In genomic region chr1:78724458-78725190, GRCm38 (mm10) we compare ENCODE assay signal across 8 mouse cellular contexts.
DNase-seq lines count a peak whose midpoint lies in the region; ATAC-seq lines count a peak whose summit lies in the region.

No protein-coding gene starts in this region.

- 15% methylated on average over 17 of the region's 17 CpGs for WGBS in hindbrain, embryonic 15.5 days

- H3K36me3 ChIP-seq in hindbrain, embryonic 15.5 days: no peaks in the 10 kb centered on the region
- no peaks in the 10 kb centered on the region for H3K36me3 ChIP-seq in megakaryocyte, embryonic 14.5 days (replicated peaks; ENCODE audit: low read length)

- peaks cover 23% of the 10 kb centered on the region for H3K4me1 ChIP-seq in hindbrain, embryonic 15.5 days (replicated peaks)
- H3K4me1 ChIP-seq in megakaryocyte, embryonic 14.5 days: peaks cover 30% of the 10 kb centered on the region

- peak; percentile 89 for ATAC-seq in hindbrain, embryonic 15.5 days (ENCODE audit: low FRiP score, low read depth)

- H3K27me3 ChIP-seq in hindbrain, embryonic 15.5 days: no peaks in the 10 kb centered on the region
- peaks cover 10% of the 10 kb centered on the region for H3K27me3 ChIP-seq in megakaryocyte, embryonic 14.5 days (replicated peaks)

- no peak overlapping the region for H3K4me3 ChIP-seq in hindbrain, embryonic 15.5 days
- H3K4me3 ChIP-seq in megakaryocyte, embryonic 14.5 days (replicated peaks): peak overlapping the region; percentile 11

- no peak overlapping the region for H3K9ac ChIP-seq in hindbrain, embryonic 15.5 days

- DNase-seq in Muller cell, postnatal 12 days (ENCODE audit: inconsistent ontology term): peak; percentile 75
- DNase-seq in cerebellum, adult 18-20 months: peak; percentile 83 to 89
- DNase-seq in forelimb bud, embryonic 11.5 days (ENCODE audit: low read depth, low spot score): peak; percentile 88
- DNase-seq in layer of hippocampus, postnatal 25 days (ENCODE audit: extremely low spot score in 1 of 2, low spot score in 1 of 2): peak; percentile 72 to 86
- peak; percentile 86 to 94 for DNase-seq in right cerebral cortex, adult 2 months (ENCODE audit: low spot score in 2 of 2)
- DNase-seq in urinary bladder, postnatal 36 days (ENCODE audit: low spot score in 2 of 2): peak; percentile 69 to 79

- H3K4me2 ChIP-seq in hindbrain, embryonic 15.5 days: peak overlapping the region; percentile 38

- peak overlapping the region; percentile 59 for H3K27ac ChIP-seq in hindbrain, embryonic 15.5 days (replicated peaks)

- no peaks in the 10 kb centered on the region for H3K9me3 ChIP-seq in hindbrain, embryonic 15.5 days
- no peaks in the 10 kb centered on the region for H3K9me3 ChIP-seq in megakaryocyte, embryonic 14.5 days
